ENCODE assay signal across 17 mouse cellular contexts in genomic region chr1:179343426-179343825, GRCm38 (mm10).
DNase-seq lines count a peak whose midpoint lies in the region; ATAC-seq and TF ChIP-seq lines count a peak whose summit lies in the region.
"Had no signal": no experiment of that assay in that cellular context is flagged by ENCODE, and none has a peak within 500 bp of the region (broad histone marks: within the 10 kb centered on the region; RNA-seq: fewer than 3 reads in every experiment).

No protein-coding gene starts in this region.

- ATAC-seq in hindbrain, embryonic 13.5 days (ENCODE audit: low FRiP score) = peak; percentile 19; the same call in 1 of the 2 replicates
- no peak for ATAC-seq in midbrain, embryonic 14.5 days (ENCODE audit: low FRiP score, low TSS enrichment)
- no peak for ATAC-seq in midbrain, postnatal 0 days (ENCODE audit: low FRiP score)
- no peak for ATAC-seq in forebrain, embryonic 14.5 days
- ATAC-seq: forebrain, embryonic 16.5 days; intestine, embryonic 16.5 days had no signal

- H3K9ac ChIP-seq in hindbrain, embryonic 13.5 days = no peak overlapping the region
- no peak overlapping the region for H3K9ac ChIP-seq in midbrain, embryonic 14.5 days (replicated peaks; ENCODE audit: low read length)
- H3K9ac ChIP-seq in midbrain, postnatal 0 days (replicated peaks; ENCODE audit: low read length, poor library complexity, severe bottlenecking) = no peak overlapping the region
- H3K9ac ChIP-seq in forebrain, embryonic 14.5 days (ENCODE audit: low read length) = no peak overlapping the region

- TF ChIP-seq CTCF in midbrain, postnatal 0 days (IDR thresholded peaks at IDR 0.05) = no peak

- no peak overlapping the region for H3K4me3 ChIP-seq in hindbrain, embryonic 13.5 days
- H3K4me3 ChIP-seq in hindbrain, embryonic 10.5 days = no peak overlapping the region
- H3K4me3 ChIP-seq in midbrain, embryonic 14.5 days (replicated peaks; ENCODE audit: low read depth, low read length) = no peak overlapping the region
- no peak overlapping the region for H3K4me3 ChIP-seq in midbrain, postnatal 0 days (ENCODE audit: low read depth, low read length)
- no peak overlapping the region for H3K4me3 ChIP-seq in forebrain, embryonic 14.5 days (ENCODE audit: low read depth, low read length)
- H3K4me3 ChIP-seq: heart, embryonic 10.5 days had no signal

- WGBS in hindbrain, embryonic 13.5 days = 82% methylated on average over 17 of the region's 17 CpGs
- WGBS in hindbrain, embryonic 10.5 days = 94% methylated on average over 17 of the region's 17 CpGs
- 71% methylated on average over 17 of the region's 17 CpGs for WGBS in midbrain, embryonic 14.5 days
- WGBS in midbrain, postnatal 0 days = 78% methylated on average over 17 of the region's 17 CpGs
- WGBS in forebrain, embryonic 14.5 days = 93% methylated on average over 17 of the region's 17 CpGs

- H3K4me2 ChIP-seq in hindbrain, embryonic 13.5 days = no peak overlapping the region
- H3K4me2 ChIP-seq in midbrain, embryonic 14.5 days (ENCODE audit: low read length) = no peak overlapping the region
- H3K4me2 ChIP-seq in midbrain, postnatal 0 days (ENCODE audit: low read depth, low read length, poor library complexity, severe bottlenecking) = no peak overlapping the region
- no peak overlapping the region for H3K4me2 ChIP-seq in forebrain, embryonic 14.5 days (ENCODE audit: low read length)

- peaks cover 32% of the 10 kb centered on the region for H3K4me1 ChIP-seq in hindbrain, embryonic 13.5 days (replicated peaks)
- peaks cover 11% of the 10 kb centered on the region; the same call in 1 of the 2 replicates for H3K4me1 ChIP-seq in hindbrain, embryonic 10.5 days (replicated peaks)
- H3K4me1 ChIP-seq in midbrain, embryonic 14.5 days (ENCODE audit: control insufficient read depth, insufficient read depth, low read length) = peaks cover 31% of the 10 kb centered on the region
- H3K4me1 ChIP-seq in midbrain, postnatal 0 days (ENCODE audit: insufficient read depth, low read length) = no peaks in the 10 kb centered on the region
- H3K4me1 ChIP-seq in forebrain, embryonic 14.5 days (ENCODE audit: control insufficient read depth, insufficient read depth, low read length) = no peaks in the 10 kb centered on the region; the same call in 1 of the 2 replicates
- H3K4me1 ChIP-seq: heart, embryonic 10.5 days had no signal

- H3K36me3 ChIP-seq in hindbrain, embryonic 13.5 days = no peaks in the 10 kb centered on the region
- H3K36me3 ChIP-seq in hindbrain, embryonic 10.5 days = no peaks in the 10 kb centered on the region
- H3K36me3 ChIP-seq in midbrain, embryonic 14.5 days (ENCODE audit: control insufficient read depth, insufficient read depth, low read length) = no peaks in the 10 kb centered on the region
- H3K36me3 ChIP-seq in midbrain, postnatal 0 days (ENCODE audit: insufficient read depth, low read length) = no peaks in the 10 kb centered on the region
- H3K36me3 ChIP-seq in forebrain, embryonic 14.5 days (ENCODE audit: control insufficient read depth, insufficient read depth, low read length) = no peaks in the 10 kb centered on the region
- H3K36me3 ChIP-seq: heart, embryonic 10.5 days had no signal

- no peaks in the 10 kb centered on the region for H3K9me3 ChIP-seq in hindbrain, embryonic 13.5 days
- H3K9me3 ChIP-seq in hindbrain, embryonic 10.5 days = no peaks in the 10 kb centered on the region
- no peaks in the 10 kb centered on the region for H3K9me3 ChIP-seq in midbrain, embryonic 14.5 days (ENCODE audit: control insufficient read depth, low read length)
- H3K9me3 ChIP-seq in midbrain, postnatal 0 days (ENCODE audit: low read length) = no peaks in the 10 kb centered on the region
- H3K9me3 ChIP-seq in forebrain, embryonic 14.5 days (replicated peaks; ENCODE audit: control insufficient read depth, low read length) = no peaks in the 10 kb centered on the region
- H3K9me3 ChIP-seq: heart, embryonic 10.5 days had no signal

- peak overlapping the region; percentile 82 for H3K27ac ChIP-seq in hindbrain, embryonic 13.5 days
- H3K27ac ChIP-seq in hindbrain, embryonic 10.5 days = no peak overlapping the region
- H3K27ac ChIP-seq in midbrain, embryonic 14.5 days (replicated peaks; ENCODE audit: low read depth, low read length) = no peak overlapping the region
- no peak overlapping the region for H3K27ac ChIP-seq in midbrain, postnatal 0 days (ENCODE audit: low read depth, low read length)
- H3K27ac ChIP-seq in forebrain, embryonic 14.5 days (ENCODE audit: low read depth, low read length) = no peak overlapping the region
- H3K27ac ChIP-seq: heart, embryonic 10.5 days had no signal

- H3K27me3 ChIP-seq in hindbrain, embryonic 13.5 days = no peaks in the 10 kb centered on the region
- no peaks in the 10 kb centered on the region for H3K27me3 ChIP-seq in hindbrain, embryonic 10.5 days (ENCODE audit: insufficient read depth, poor library complexity, severe bottlenecking)
- H3K27me3 ChIP-seq in midbrain, embryonic 14.5 days (ENCODE audit: control insufficient read depth, insufficient read depth, low read length) = no peaks in the 10 kb centered on the region
- H3K27me3 ChIP-seq in midbrain, postnatal 0 days (ENCODE audit: insufficient read depth, low read length) = no peaks in the 10 kb centered on the region
- H3K27me3 ChIP-seq in forebrain, embryonic 14.5 days (replicated peaks; ENCODE audit: control insufficient read depth, insufficient read depth, low read length) = no peaks in the 10 kb centered on the region

- DNase-seq in hindbrain, embryonic 10.5 days (ENCODE audit: low spot score) = no peak
- DNase-seq in midbrain, embryonic 14.5 days = peak; percentile 34
- no peak for DNase-seq in midbrain, postnatal 0 days (ENCODE audit: low spot score)
- peak; percentile 80 for DNase-seq in retina, embryonic 14.5 days (ENCODE audit: low spot score)
- DNase-seq in forebrain, embryonic 14.5 days (ENCODE audit: low spot score) = no peak
- DNase-seq: adrenal gland, postnatal 14 days; cerebellum, adult 11-12 months; cerebellum, adult 9-10 months; cerebellum, postnatal 36 days; gastrocnemius, postnatal 10 days; heart, adult 18-20 months; heart, postnatal 10 days; heart, postnatal 4 days had no signal

Comparison
In these comparisons a context has a peak if more than half of its experiments do, and no peak if none do; other contexts are left out.
1. DNase-seq: peak in midbrain, embryonic 14.5 days (single experiment) and retina, embryonic 14.5 days (single experiment); none in hindbrain, embryonic 10.5 days (single experiment), midbrain, postnatal 0 days (single experiment) and forebrain, embryonic 14.5 days (single experiment).